Mouse (Mus musculus): ENCODE results near the gene Palld. TPM values are rescaled to one million over a fixed set of nuclear protein-coding genes. Genes with fewer than 3 reads are reported as not detected.

Gene Palld
- polyA plus RNA-seq, 1 experiment, result 13.4 TPM

- Histone ChIP-seq H3K27me3 (ENCODE audit: control insufficient read depth, insufficient read depth, low read length) (no peaks in the 10 kb centered on the region), H3K27ac (ENCODE audit: insufficient read depth, low read length) (no peak overlapping the region), H3K36me3 (ENCODE audit: control insufficient read depth, insufficient read depth, low read length) (no peaks in the 10 kb centered on the region), H3K4me3 (ENCODE audit: extremely low read depth, insufficient read depth, insufficient read length) (no peak overlapping the region), H3K4me1 (ENCODE audit: control insufficient read depth, insufficient read depth, insufficient read length) (no peaks in the 10 kb centered on the region)
- TF ChIP-seq CTCF (IDR thresholded peaks at IDR 0.05; ENCODE audit: extremely low read depth, insufficient read depth, insufficient read length, insufficient replicate concordance) (no peak), POLR2A (IDR thresholded peaks at IDR 0.05; ENCODE audit: low read depth, low read length) (no peak)
- 92% methylated on average over 8 of the region's 8 CpGs for WGBS
- DNase-seq (ENCODE audit: low read depth in 1 of 2, low spot score in 2 of 2), result no peak
Observed at GRCm38 (mm10) chr8:61736739-61737243, 165.7 kb downstream of the Palld start.

- WGBS, result 80% methylated on average over 4 of the region's 4 CpGs
- no peak for DNase-seq (ENCODE audit: low read depth in 1 of 2, low spot score in 2 of 2)
- Histone ChIP-seq H3K36me3 (ENCODE audit: control insufficient read depth, insufficient read depth, low read length) (no peaks in the 10 kb centered on the region), H3K27me3 (ENCODE audit: control insufficient read depth, insufficient read depth, low read length) (no peaks in the 10 kb centered on the region), H3K27ac (ENCODE audit: insufficient read depth, low read length) (no peak overlapping the region), H3K4me3 (ENCODE audit: extremely low read depth, insufficient read depth, insufficient read length) (no peak overlapping the region), H3K4me1 (ENCODE audit: control insufficient read depth, insufficient read depth, insufficient read length) (no peaks in the 10 kb centered on the region)
- TF ChIP-seq CTCF (IDR thresholded peaks at IDR 0.05; ENCODE audit: extremely low read depth, insufficient read depth, insufficient read length, insufficient replicate concordance), result no peak
- no peak for TF ChIP-seq POLR2A (IDR thresholded peaks at IDR 0.05; ENCODE audit: low read depth, low read length)
Observed at GRCm38 (mm10) chr8:61736117-61736516, 166.4 kb downstream of the Palld start.

GRCm38 (mm10) chr8:61734164-61734563 lies 168.3 kb downstream of the Palld start:
- Histone ChIP-seq H3K27ac (ENCODE audit: insufficient read depth, low read length) (no peak overlapping the region), H3K4me3 (ENCODE audit: extremely low read depth, insufficient read depth, insufficient read length) (no peak overlapping the region), H3K36me3 (ENCODE audit: control insufficient read depth, insufficient read depth, low read length) (no peaks in the 10 kb centered on the region), H3K27me3 (ENCODE audit: control insufficient read depth, insufficient read depth, low read length) (no peaks in the 10 kb centered on the region), H3K4me1 (ENCODE audit: control insufficient read depth, insufficient read depth, insufficient read length) (no peaks in the 10 kb centered on the region)
- TF ChIP-seq POLR2A (IDR thresholded peaks at IDR 0.05; ENCODE audit: low read depth, low read length), result no peak
- no peak for TF ChIP-seq CTCF (IDR thresholded peaks at IDR 0.05; ENCODE audit: extremely low read depth, insufficient read depth, insufficient read length, insufficient replicate concordance)
- DNase-seq (ENCODE audit: low read depth in 1 of 2, low spot score in 2 of 2), result no peak
- WGBS, result 92% methylated on average over 8 of the region's 8 CpGs

GRCm38 (mm10) chr8:61732184-61732583 lies 170.3 kb downstream of the Palld start:
- Histone ChIP-seq H3K4me3 (ENCODE audit: extremely low read depth, insufficient read depth, insufficient read length) (no peak overlapping the region), H3K27me3 (ENCODE audit: control insufficient read depth, insufficient read depth, low read length) (no peaks in the 10 kb centered on the region), H3K36me3 (ENCODE audit: control insufficient read depth, insufficient read depth, low read length) (no peaks in the 10 kb centered on the region), H3K4me1 (ENCODE audit: control insufficient read depth, insufficient read depth, insufficient read length) (no peaks in the 10 kb centered on the region), H3K27ac (ENCODE audit: insufficient read depth, low read length) (no peak overlapping the region)
- DNase-seq (ENCODE audit: low read depth in 1 of 2, low spot score in 2 of 2), result no peak
- TF ChIP-seq CTCF (IDR thresholded peaks at IDR 0.05; ENCODE audit: extremely low read depth, insufficient read depth, insufficient read length, insufficient replicate concordance) (no peak), POLR2A (IDR thresholded peaks at IDR 0.05; ENCODE audit: low read depth, low read length) (no peak)
- 80% methylated on average over 6 of the region's 6 CpGs for WGBS

- Histone ChIP-seq H3K27me3 (ENCODE audit: control insufficient read depth, insufficient read depth, low read length) (no peaks in the 10 kb centered on the region), H3K36me3 (ENCODE audit: control insufficient read depth, insufficient read depth, low read length) (no peaks in the 10 kb centered on the region), H3K4me1 (ENCODE audit: control insufficient read depth, insufficient read depth, insufficient read length) (no peaks in the 10 kb centered on the region), H3K27ac (ENCODE audit: insufficient read depth, low read length) (no peak overlapping the region), H3K4me3 (ENCODE audit: extremely low read depth, insufficient read depth, insufficient read length) (no peak overlapping the region)
- TF ChIP-seq POLR2A (IDR thresholded peaks at IDR 0.05; ENCODE audit: low read depth, low read length), result no peak
- no peak for TF ChIP-seq CTCF (IDR thresholded peaks at IDR 0.05; ENCODE audit: extremely low read depth, insufficient read depth, insufficient read length, insufficient replicate concordance)
- WGBS, result 57% methylated on average over 5 of the region's 5 CpGs
- no peak for DNase-seq (ENCODE audit: low read depth in 1 of 2, low spot score in 2 of 2)
Observed at GRCm38 (mm10) chr8:61731306-61732088, 171.0 kb downstream of the Palld start.

GRCm38 (mm10) chr8:61730669-61731068 lies 171.8 kb downstream of the Palld start:
- no peak overlapping the region for H3K27ac ChIP-seq (ENCODE audit: insufficient read depth, low read length)
- no peaks in the 10 kb centered on the region for H3K27me3 ChIP-seq (ENCODE audit: control insufficient read depth, insufficient read depth, low read length)
- no peaks in the 10 kb centered on the region for H3K36me3 ChIP-seq (ENCODE audit: control insufficient read depth, insufficient read depth, low read length)
- 89% methylated on average over 6 of the region's 6 CpGs for WGBS
- DNase-seq (ENCODE audit: low read depth in 1 of 2, low spot score in 2 of 2), result no peak
- H3K4me1 ChIP-seq (ENCODE audit: control insufficient read depth, insufficient read depth, insufficient read length), result no peaks in the 10 kb centered on the region
- TF ChIP-seq POLR2A (IDR thresholded peaks at IDR 0.05; ENCODE audit: low read depth, low read length) (no peak), CTCF (IDR thresholded peaks at IDR 0.05; ENCODE audit: extremely low read depth, insufficient read depth, insufficient read length, insufficient replicate concordance) (no peak)
- H3K4me3 ChIP-seq (ENCODE audit: extremely low read depth, insufficient read depth, insufficient read length), result no peak overlapping the region

All from spleen, adult 2 months (tissue).